ENCODE assay signal across 8 mouse cellular contexts in genomic region chr16:11069710-11070420, GRCm38 (mm10). TPM values are rescaled to one million over a fixed set of nuclear protein-coding genes. Genes with fewer than 3 reads are reported as not detected.
DNase-seq lines count a peak whose midpoint lies in the region; ATAC-seq lines count a peak whose summit lies in the region.

No protein-coding gene starts in this region.

- intact Hi-C loops in gastrocnemius, postnatal 14 days (cut with DNase I; ENCODE audit: low total_unique reads): no loop called here

- no peaks in the 10 kb centered on the region for H3K9me3 ChIP-seq in heart, embryonic 14.5 days (ENCODE audit: control insufficient read depth, low read length)

- H3K27me3 ChIP-seq in heart, embryonic 14.5 days (ENCODE audit: control insufficient read depth, insufficient read depth, low read length): no peaks in the 10 kb centered on the region

- H3K4me3 ChIP-seq in heart, embryonic 14.5 days (ENCODE audit: control insufficient read depth in 1 of 2, insufficient read depth in 1 of 2, low read depth in 1 of 2, low read length in 2 of 2): no peak overlapping the region

- H3K9ac ChIP-seq in heart, embryonic 14.5 days (ENCODE audit: low read length): no peak overlapping the region; the same call in 1 of the 2 replicates

- DNase-seq in gastrocnemius, postnatal 25 days: peak; percentile 27
- no peak for DNase-seq in gastrocnemius, postnatal 14 days
- peak; percentile 30 for DNase-seq in brain, adult 2 months (ENCODE audit: low read depth, low spot score)
- peak; percentile 53 for DNase-seq in kidney, postnatal 10 days
- DNase-seq in gastrocnemius, adult 18-20 months (ENCODE audit: low spot score): no peak
- DNase-seq in testis, postnatal 10 days (ENCODE audit: low spot score): no peak

- H3K4me1 ChIP-seq in heart, embryonic 14.5 days (ENCODE audit: control insufficient read depth in 2 of 2, insufficient read depth in 2 of 2, low read length in 2 of 2): peaks cover 40 to 50% of the 10 kb centered on the region in 2 experiments

- H3K27ac ChIP-seq in heart, embryonic 14.5 days (replicated peaks in 1 of 2; ENCODE audit: control insufficient read depth in 1 of 2, insufficient read depth in 1 of 2, low read depth in 2 of 2, low read length in 2 of 2): peak overlapping the region; percentile 30 to 62

- no peak for ATAC-seq in heart, embryonic 14.5 days (ENCODE audit: insufficient number of reproducible peaks, insufficient read depth, low FRiP score, low read depth)
- ATAC-seq in activated CD4-positive, CD25-positive, alpha-beta regulatory T cell, adult 4 months: no peak

- 67% methylated on average over 7 of the region's 7 CpGs for WGBS in heart, embryonic 14.5 days

- H3K4me2 ChIP-seq in heart, embryonic 14.5 days (ENCODE audit: low read length): peak overlapping the region; percentile 69

- peaks cover 43% of the 10 kb centered on the region for H3K36me3 ChIP-seq in heart, embryonic 14.5 days (ENCODE audit: control insufficient read depth, insufficient read depth, low read length)

RNA-seq across cellular contexts. Expression of gene Litaf, which starts 3.9 kb away (rescaled TPM):
- 10 to 100 TPM in 1 of 2 experiments, 1 to 10 TPM in 1; 10.0 to 10.1 TPM for total RNA-seq in gastrocnemius, postnatal 25 days (2021)
- total RNA-seq in gastrocnemius, postnatal 14 days (2021): 10 to 100 TPM; 17.0 to 19.2 TPM
- 71.8 and 75.7 TPM in 2 replicates for polyA plus RNA-seq in heart, embryonic 14.5 days (2014; fragmentation: Nextera tagmentation; extraction: Ambion mirVana)
- polyA plus RNA-seq in activated CD4-positive, CD25-positive, alpha-beta regulatory T cell, adult 4 months (2017; shearing (Covaris generic)): 10 to 100 TPM; 40.1 to 49.5 TPM
- total RNA-seq in gastrocnemius, adult 18-20 months (2021): 10 to 100 TPM in 1 of 2 experiments, 1 to 10 TPM in 1; 8.7 to 10.7 TPM

RNA-seq across cellular contexts. Expression of gene Snn, which starts 9.1 kb away (rescaled TPM):
- total RNA-seq in gastrocnemius, postnatal 25 days (2021): 1 to 10 TPM; 4.2 to 4.4 TPM
- 10 to 100 TPM in 1 of 2 experiments, 1 to 10 TPM in 1; 7.6 to 10.9 TPM for total RNA-seq in gastrocnemius, postnatal 14 days (2021)
- polyA plus RNA-seq in heart, embryonic 14.5 days (2014; fragmentation: Nextera tagmentation; extraction: Ambion mirVana): 50.4 and 52.4 TPM in 2 replicates
- polyA plus RNA-seq in activated CD4-positive, CD25-positive, alpha-beta regulatory T cell, adult 4 months (2017; shearing (Covaris generic)): 1 to 10 TPM in 1 of 2 experiments, under 1 TPM in 1; 0.53 to 1.2 TPM
- 1 to 10 TPM; 2.4 to 3.4 TPM for total RNA-seq in gastrocnemius, adult 18-20 months (2021)

Comparison
In these comparisons a context has a peak if more than half of its experiments do, and no peak if none do; other contexts are left out.
1. DNase-seq: peak in gastrocnemius, postnatal 25 days (single experiment), brain, adult 2 months (single experiment) and kidney, postnatal 10 days (single experiment); none in gastrocnemius, postnatal 14 days (single experiment), gastrocnemius, adult 18-20 months (single experiment) and testis, postnatal 10 days (single experiment).